ENCODE assay signal across 27 mouse cellular contexts in genomic region chr6:71893263-71893662, GRCm38 (mm10).
"Had no signal": no experiment of that assay in that cellular context is flagged by ENCODE, and none has a peak within 500 bp of the region (broad histone marks: within the 10 kb centered on the region; RNA-seq: fewer than 3 reads in every experiment).

No protein-coding gene starts in this region.

- H3K4me1 ChIP-seq: heart, embryonic 13.5 days; heart, embryonic 15.5 days; hindbrain, embryonic 10.5 days; hindbrain, embryonic 12.5 days; intestine, embryonic 15.5 days; limb, embryonic 10.5 days; limb, embryonic 12.5 days; liver, embryonic 12.5 days had no signal

- H3K9me3 ChIP-seq: heart, embryonic 13.5 days; heart, embryonic 15.5 days; hindbrain, embryonic 10.5 days; hindbrain, embryonic 12.5 days; intestine, embryonic 15.5 days; limb, embryonic 10.5 days; limb, embryonic 12.5 days; liver, embryonic 12.5 days had no signal

- H3K4me3 ChIP-seq: gastrocnemius, adult 2 months; heart, adult 2 months; heart, embryonic 13.5 days; heart, embryonic 15.5 days; hindbrain, embryonic 10.5 days; hindbrain, embryonic 12.5 days; intestine, embryonic 15.5 days; layer of hippocampus, adult 2 months; left cerebral cortex, adult 2 months; limb, embryonic 10.5 days; limb, embryonic 12.5 days; liver, embryonic 12.5 days had no signal

- ATAC-seq: hindbrain, embryonic 16.5 days; intestine, embryonic 15.5 days; intestine, postnatal 0 days; liver, embryonic 12.5 days had no signal

- H3K27me3 ChIP-seq: heart, embryonic 13.5 days; heart, embryonic 15.5 days; hindbrain, embryonic 12.5 days; intestine, embryonic 15.5 days; limb, embryonic 12.5 days; liver, embryonic 12.5 days had no signal

- H3K9ac ChIP-seq: heart, embryonic 13.5 days; heart, embryonic 15.5 days; hindbrain, embryonic 12.5 days; hindbrain, embryonic 14.5 days; intestine, embryonic 15.5 days; limb, embryonic 12.5 days; liver, embryonic 12.5 days; liver, embryonic 14.5 days had no signal

- DNase-seq: gastrocnemius, adult 2 months; gastrocnemius, postnatal 10 days; gastrocnemius, postnatal 25 days; heart, adult 2 months; heart, postnatal 14 days; heart, postnatal 36 days; kidney, adult 18-20 months; kidney, adult 8-10 months; kidney, postnatal 10 days; kidney, postnatal 25 days; kidney, postnatal 4 days; liver had no signal

- H3K4me2 ChIP-seq: heart, embryonic 11.5 days; heart, embryonic 13.5 days; heart, embryonic 15.5 days; hindbrain, embryonic 12.5 days; hindbrain, embryonic 14.5 days; intestine, embryonic 15.5 days; limb, embryonic 12.5 days; liver, embryonic 12.5 days had no signal

- H3K27ac ChIP-seq: gastrocnemius, adult 2 months; heart, adult 2 months; heart, embryonic 13.5 days; heart, embryonic 15.5 days; hindbrain, embryonic 10.5 days; hindbrain, embryonic 12.5 days; hindbrain, embryonic 14.5 days; intestine, embryonic 15.5 days; layer of hippocampus, adult 2 months; left cerebral cortex, adult 2 months; limb, embryonic 10.5 days; limb, embryonic 12.5 days; liver, embryonic 12.5 days; liver, embryonic 14.5 days had no signal
